Mouse (Mus musculus) stomach, embryonic 16.5 days (tissue): ENCODE measurements around the gene Magoh. TPM values are rescaled to one million over a fixed set of nuclear protein-coding genes. Genes with fewer than 3 reads are reported as not detected.

Source experiments
- ATAC-seq: fragments of 200-750 bp; cut with Nextera tagmentation; 2 replicates; pipeline ENCODE4 v1.8.0; 2017; ENCODE audit warnings: moderate number of reproducible peaks, moderate TSS enrichment; ENCODE audit not compliant: insufficient read depth, low FRiP score
- H3K27ac ChIP-seq: fragments of 300-500 bp; sonication (generic); 2 replicates; pipeline ENCODE4 v1.5.1; 2014; ENCODE audit warnings: low read length
- H3K27me3 ChIP-seq: fragments of 300-500 bp; sonication (generic); 2 replicates; pipeline ENCODE4 v1.6.1; 2014; ENCODE audit warnings: low read length, control low read depth, mixed read lengths; ENCODE audit not compliant: control insufficient read depth, insufficient read depth
- H3K36me3 ChIP-seq: fragments of 300-500 bp; sonication (generic); 2 replicates; pipeline ENCODE4 v1.6.1; 2014; ENCODE audit warnings: low read length; ENCODE audit not compliant: control insufficient read depth, insufficient read depth
- H3K4me1 ChIP-seq: fragments of 300-500 bp; sonication (generic); 2 replicates; pipeline ENCODE4 v1.6.1; 2014; ENCODE audit warnings: low read length, control low read depth, mixed read lengths; ENCODE audit not compliant: control insufficient read depth, insufficient read depth
- H3K4me2 ChIP-seq: fragments of 300-500 bp; sonication (generic); 2 replicates; pipeline ENCODE4 v1.6.1; 2014; ENCODE audit warnings: low read depth, low read length, mixed read lengths
- H3K4me3 ChIP-seq: fragments of 300-500 bp; sonication (generic); replicated peaks from 2 replicates; pipeline ENCODE4 v1.5.1; 2014; ENCODE audit warnings: mild to moderate bottlenecking, low read length
- H3K9ac ChIP-seq: fragments of 300-500 bp; sonication (generic); 2 replicates; pipeline ENCODE4 v1.6.1; 2014; ENCODE audit warnings: low read length
- H3K9me3 ChIP-seq: fragments of 300-500 bp; sonication (generic); replicated peaks from 2 replicates; pipeline ENCODE4 v1.6.1; 2016; ENCODE audit warnings: low read length, control low read depth; ENCODE audit not compliant: control insufficient read depth
- WGBS: fragments of 180-500 bp; shearing (Covaris S2); extraction: QIAGEN DNeasy Blood & Tissue Kit; methylation state at CpG from one replicate; pipeline ENCODE4 v1.1.7; 2014; 5-methylcytosine and 5-hydroxymethylcytosine counted together
- polyA plus RNA-seq: library from polyadenylated mRNA; unstranded; fragments of >200 nt; fragmentation: Nextera tagmentation; extraction: Ambion mirVana; gene quantifications from 2 replicates; pipeline ENCODE4 v1.2.1, GENCODE M21; 2015

The Magoh gene
- polyA plus RNA-seq, 1 experiment from 2014 or later, result 154 TPM

GRCm38 (mm10) chr4:107928726-107929125 lies 49.2 kb downstream of the Magoh start:
- ATAC-seq, result no peak
- Histone ChIP-seq H3K9me3 (no peaks in the 10 kb centered on the region), H3K36me3 (no peaks in the 10 kb centered on the region), H3K4me2 (no peak overlapping the region), H3K9ac (no peak overlapping the region), H3K27me3 (no peaks in the 10 kb centered on the region), H3K4me3 (no peak overlapping the region), H3K27ac (no peak overlapping the region), H3K4me1 (no peaks in the 10 kb centered on the region)
- WGBS, result 81% methylated on average over 2 of the region's 2 CpGs

GRCm38 (mm10) chr4:107931453-107931852 lies 51.9 kb downstream of the Magoh start:
- no peak for ATAC-seq

GRCm38 (mm10) chr4:107933239-107933638 lies 53.7 kb downstream of the Magoh start:
- Histone ChIP-seq H3K9me3 (no peaks in the 10 kb centered on the region), H3K4me2 (no peak overlapping the region), H3K4me1 (no peaks in the 10 kb centered on the region), H3K36me3 (no peaks in the 10 kb centered on the region), H3K9ac (no peak overlapping the region), H3K27me3 (no peaks in the 10 kb centered on the region), H3K4me3 (no peak overlapping the region), H3K27ac (no peak overlapping the region)
- 72% methylated on average over 8 of the region's 8 CpGs for WGBS
- ATAC-seq, result no peak

More at GRCm38 (mm10) chr4:107931453-107931852, 51.9 kb downstream of the Magoh start:
- WGBS, result 73% methylated on average over 3 of the region's 3 CpGs
- no peak overlapping the region for H3K4me2 ChIP-seq
- H3K4me1 ChIP-seq, result no peaks in the 10 kb centered on the region
- H3K27ac ChIP-seq, result no peak overlapping the region
- H3K4me3 ChIP-seq, result no peak overlapping the region
- no peaks in the 10 kb centered on the region for H3K36me3 ChIP-seq
- H3K9me3 ChIP-seq, result no peaks in the 10 kb centered on the region
- H3K9ac ChIP-seq, result no peak overlapping the region
- H3K27me3 ChIP-seq, result no peaks in the 10 kb centered on the region

GRCm38 (mm10) chr4:107935254-107935653 lies 55.7 kb downstream of the Magoh start:
- Histone ChIP-seq H3K4me1 (no peaks in the 10 kb centered on the region), H3K9me3 (no peaks in the 10 kb centered on the region), H3K9ac (no peak overlapping the region), H3K36me3 (no peaks in the 10 kb centered on the region), H3K27me3 (no peaks in the 10 kb centered on the region), H3K27ac (no peak overlapping the region), H3K4me3 (no peak overlapping the region), H3K4me2 (no peak overlapping the region)
- no peak for ATAC-seq
- WGBS, result 59% methylated on average over 3 of the region's 3 CpGs

Other genes starting within 250 kb of the Magoh start
- not detected in 2 replicates for gene Dmrtb1, start 195.5 kb upstream of the Magoh start, polyA plus RNA-seq
- gene Lrp8, start 77.5 kb upstream of the Magoh start, polyA plus RNA-seq, result 0.72 and 0.96 TPM in 2 replicates
- 94.2 and 119 TPM in 2 replicates for gene 0610037L13Rik, start 10.1 kb downstream of the Magoh start, polyA plus RNA-seq
- 54.6 and 64.2 TPM in 2 replicates for gene Cpt2, start 43.9 kb downstream of the Magoh start, polyA plus RNA-seq
- gene Slc1a7, start 88.6 kb downstream of the Magoh start, polyA plus RNA-seq, result 0.17 and 0.31 TPM in 2 replicates
- 1.2 and 2.4 TPM in 2 replicates for gene Podn, start 216.7 kb downstream of the Magoh start, polyA plus RNA-seq